Mouse (Mus musculus) right cerebral cortex, postnatal 4 days (tissue): ENCODE measurements around the gene Ifnar1.
"Not testable (repeated sequence)": the region's sequence is repeated elsewhere in the genome, so short reads cannot be mapped to it uniquely, and the experiment has no call there.

Experiments used
- DNase-seq: peaks from one replicate; pipeline ENCODE4 v3.0.0-alpha.2; 2022

Ifnar1 gene

GRCm38 (mm10) chr16:91512161-91512787 is 27.2 kb downstream of the Ifnar1 start:
- peak; percentile 84 for DNase-seq

- no peak for DNase-seq
These were observed 28.1 kb downstream of the Ifnar1 start for GRCm38 (mm10) chr16:91513099-91513498.

- DNase-seq = no peak
These were observed 32.0 kb downstream of the Ifnar1 start for GRCm38 (mm10) chr16:91517020-91517419.

- no peak for DNase-seq
These were observed 37.0 kb downstream of the Ifnar1 start for GRCm38 (mm10) chr16:91522040-91522439.

DNA sequence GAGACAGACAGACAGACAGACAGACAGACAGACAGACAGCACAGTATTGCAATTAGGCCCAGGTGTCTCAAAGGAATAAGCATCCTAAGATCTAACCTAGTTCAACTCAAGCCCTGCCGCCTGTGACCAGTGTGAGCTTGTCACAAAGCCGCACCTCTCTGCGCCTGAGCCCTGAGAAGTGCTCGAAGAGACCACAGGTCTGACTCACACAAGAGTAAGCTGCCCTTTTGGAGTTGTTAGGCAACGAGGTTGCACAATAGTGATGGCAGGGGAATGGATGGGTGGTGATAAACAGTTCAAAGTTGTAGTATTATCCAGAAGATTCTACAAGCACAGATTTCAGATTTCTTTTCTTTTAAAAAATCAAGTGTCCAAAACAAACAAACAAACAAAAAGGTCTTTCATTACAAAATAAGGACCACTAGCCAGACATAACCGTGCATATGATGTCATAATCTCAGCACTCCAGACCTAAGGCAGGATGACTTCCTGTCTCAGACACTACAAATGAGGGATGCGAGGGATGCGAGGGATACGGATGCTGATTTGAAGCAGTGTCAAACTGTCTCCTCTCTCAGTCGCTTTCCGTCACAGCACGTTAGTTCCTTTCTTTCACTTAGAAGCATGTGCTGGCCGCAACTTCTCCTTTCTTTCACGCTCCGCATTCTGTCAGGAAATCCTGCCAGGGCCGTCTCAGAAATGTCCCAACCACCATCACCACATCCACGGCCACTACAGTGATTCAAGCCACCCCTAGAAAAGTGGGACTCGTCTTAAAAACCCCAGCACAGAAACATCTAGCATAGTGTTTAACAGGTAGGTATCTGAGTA is 37.7 kb downstream of the Ifnar1 start:
- no peak for DNase-seq

GRCm38 (mm10) chr16:91524206-91524605 is 39.2 kb downstream of the Ifnar1 start:
- no peak for DNase-seq

GRCm38 (mm10) chr16:91526274-91526673 is 41.2 kb downstream of the Ifnar1 start:
- no peak for DNase-seq

DNA sequence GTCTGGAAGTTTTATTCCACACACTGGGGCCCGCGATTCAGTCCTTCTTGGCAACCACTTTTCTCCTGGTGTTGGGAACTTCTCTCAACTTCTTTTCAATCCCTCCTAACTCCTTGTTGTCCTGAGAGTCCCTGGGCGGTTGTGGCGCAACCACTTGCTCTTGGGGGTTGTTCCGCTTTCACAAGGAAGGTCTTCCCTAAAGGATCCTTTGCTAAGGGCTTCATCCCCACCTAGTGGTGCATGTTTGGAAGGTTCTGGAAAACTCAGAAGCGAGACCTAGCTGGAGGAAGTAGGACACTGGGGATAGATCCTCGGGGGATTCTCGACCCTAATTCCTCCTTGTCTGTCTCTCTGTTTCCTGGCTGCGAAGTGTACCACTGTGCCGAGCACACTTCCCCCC is 42.0 kb downstream of the Ifnar1 start:
- DNase-seq = no peak

GRCm38 (mm10) chr16:91527500-91527899 is 42.5 kb downstream of the Ifnar1 start:
- no peak for DNase-seq

DNA sequence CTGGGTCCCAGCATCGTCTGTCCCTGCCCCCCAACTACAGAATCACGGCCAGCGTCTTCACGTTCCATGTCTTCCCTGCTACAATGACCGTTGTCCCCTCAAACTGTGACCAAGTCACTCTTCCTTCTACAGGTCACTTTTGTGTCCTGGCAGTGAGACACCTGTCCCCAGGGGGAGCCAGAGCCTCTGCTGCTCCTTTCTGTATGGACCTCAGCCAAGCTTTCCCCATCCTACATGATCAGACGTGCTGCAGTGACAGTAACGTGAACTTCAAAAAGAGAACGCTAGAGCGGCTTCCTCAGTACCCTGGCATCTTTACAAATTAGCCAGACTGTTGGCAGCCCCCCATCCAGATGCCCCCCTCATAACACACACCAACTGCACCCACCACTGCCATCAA is 43.5 kb downstream of the Ifnar1 start:
- no peak for DNase-seq

DNA sequence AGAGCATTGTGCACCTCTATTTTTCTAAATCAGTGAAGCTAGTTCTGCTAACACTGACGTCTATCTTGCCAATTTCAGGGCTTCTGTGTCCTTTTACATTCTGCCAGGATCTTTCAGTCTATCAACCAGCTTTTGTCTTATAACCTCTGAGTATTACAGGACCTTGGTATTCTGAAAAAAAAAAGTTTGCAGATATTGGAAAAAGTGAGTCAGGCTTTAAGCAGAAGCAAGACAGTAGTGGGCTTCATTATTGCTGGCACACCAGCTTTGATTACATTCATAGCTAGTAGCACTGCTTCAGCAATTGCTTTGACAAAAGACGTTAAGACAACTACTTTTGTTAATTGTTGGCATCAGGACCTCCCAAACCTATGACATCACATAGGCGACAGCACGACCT is 45.8 kb downstream of the Ifnar1 start:
- DNase-seq = not testable (repeated sequence)

GRCm38 (mm10) chr16:91531856-91532255 is 46.8 kb downstream of the Ifnar1 start:
- no peak for DNase-seq

DNA sequence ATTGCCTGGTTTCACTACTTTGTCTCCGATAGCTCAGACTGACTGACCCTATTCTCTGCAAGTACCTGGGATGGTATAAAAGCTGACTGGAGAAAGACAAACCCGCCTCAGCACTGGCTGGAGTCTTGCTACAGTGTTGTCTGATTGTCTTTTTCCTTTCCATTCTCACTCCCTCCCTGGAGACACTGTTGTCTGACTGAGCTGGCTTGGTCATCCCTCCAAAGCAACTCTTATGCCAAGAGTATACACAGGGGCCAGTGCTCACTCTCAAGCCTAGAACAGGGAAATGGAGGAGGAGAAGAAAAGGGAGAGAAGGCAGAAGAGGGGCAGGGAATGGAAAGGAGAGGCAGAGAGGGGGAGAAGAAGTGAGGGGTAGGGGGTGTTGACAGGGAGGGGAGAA is 47.4 kb downstream of the Ifnar1 start:
- DNase-seq = no peak

DNA sequence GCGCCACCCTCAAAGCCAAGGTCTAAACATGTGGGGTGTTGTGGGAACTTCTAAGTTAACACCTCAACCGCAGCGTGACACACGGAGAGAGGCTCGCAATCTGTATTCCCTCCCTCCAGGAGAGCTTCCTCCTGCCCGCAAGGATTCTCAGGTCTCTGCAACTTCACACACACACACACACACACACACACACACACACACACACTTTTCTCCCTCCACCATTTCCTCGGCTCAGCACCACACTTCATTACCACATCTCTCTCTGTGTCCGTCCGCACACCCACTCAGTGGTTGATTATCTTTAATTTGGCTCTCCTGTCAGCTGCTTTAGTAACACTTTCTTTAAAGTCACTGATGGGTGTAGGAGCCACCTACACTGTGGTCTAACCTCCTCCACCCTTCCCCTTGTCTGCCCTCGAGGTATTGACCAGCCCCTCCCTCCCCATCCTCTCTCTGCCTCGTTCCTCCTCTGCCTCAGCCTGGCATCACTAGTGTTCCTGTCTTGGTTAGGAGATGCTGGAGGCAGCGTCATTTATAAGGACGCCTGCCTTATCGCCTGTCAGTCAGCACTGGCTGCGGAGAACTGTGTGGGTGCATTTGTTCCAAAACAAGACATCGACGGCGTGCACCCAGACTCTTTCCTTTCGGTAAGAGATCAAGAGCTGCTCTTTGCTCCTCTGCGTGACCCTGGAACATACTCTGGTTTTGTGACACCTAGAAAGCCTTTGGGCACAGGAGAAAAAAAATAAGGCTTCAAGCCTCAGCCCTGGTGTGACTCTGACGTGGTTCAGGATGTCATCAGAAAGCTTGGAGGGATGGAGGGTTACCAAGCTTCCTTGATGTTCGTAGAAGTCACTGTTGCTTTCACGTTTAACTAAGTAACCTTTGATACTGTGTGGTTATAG is 48.3 kb downstream of the Ifnar1 start:
- no peak for DNase-seq

- DNase-seq = peak; percentile 73
These were observed 49.4 kb downstream of the Ifnar1 start for GRCm38 (mm10) chr16:91534477-91534876.

DNA sequence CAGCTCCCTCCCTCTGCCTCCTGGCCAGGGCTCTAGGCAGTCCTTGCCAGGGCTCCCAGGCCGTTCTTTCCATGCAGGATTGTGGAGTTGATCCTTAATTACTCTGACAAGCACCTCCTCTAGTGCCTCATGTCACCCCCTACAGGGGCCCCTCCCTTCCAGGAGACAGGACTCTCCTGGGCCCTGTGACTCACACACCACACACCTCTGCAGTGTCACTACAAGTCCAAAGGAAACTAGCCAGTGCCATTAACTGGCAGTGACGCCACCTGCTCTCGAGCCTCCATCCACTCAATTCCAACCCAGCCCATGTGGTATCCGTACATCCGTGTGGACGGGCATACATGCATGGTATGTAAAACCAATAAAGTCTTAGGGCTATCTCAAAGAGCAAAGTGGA is 49.9 kb downstream of the Ifnar1 start:
- DNase-seq = no peak

GRCm38 (mm10) chr16:91536372-91536771 is 51.3 kb downstream of the Ifnar1 start:
- DNase-seq = no peak

DNA sequence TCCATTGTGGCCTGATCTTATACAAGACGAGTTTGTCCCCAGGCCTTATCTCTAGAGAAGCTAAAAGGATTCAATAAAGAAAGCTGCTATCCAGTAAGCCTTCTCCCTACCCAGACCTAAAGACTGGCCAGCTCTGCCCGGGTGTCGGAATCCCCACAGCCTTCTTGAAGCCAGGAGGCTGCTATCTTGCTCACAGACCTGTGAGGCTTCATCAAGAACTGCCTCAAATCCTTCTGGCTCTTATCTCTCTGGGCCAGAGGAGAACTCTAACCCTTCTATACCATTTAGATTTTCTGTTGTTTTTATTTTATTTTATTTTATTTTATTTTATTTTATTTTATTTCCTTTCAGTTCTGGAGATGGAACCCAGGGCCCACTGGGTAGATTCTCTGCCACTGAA is 52.0 kb downstream of the Ifnar1 start:
- DNase-seq = no peak

DNA sequence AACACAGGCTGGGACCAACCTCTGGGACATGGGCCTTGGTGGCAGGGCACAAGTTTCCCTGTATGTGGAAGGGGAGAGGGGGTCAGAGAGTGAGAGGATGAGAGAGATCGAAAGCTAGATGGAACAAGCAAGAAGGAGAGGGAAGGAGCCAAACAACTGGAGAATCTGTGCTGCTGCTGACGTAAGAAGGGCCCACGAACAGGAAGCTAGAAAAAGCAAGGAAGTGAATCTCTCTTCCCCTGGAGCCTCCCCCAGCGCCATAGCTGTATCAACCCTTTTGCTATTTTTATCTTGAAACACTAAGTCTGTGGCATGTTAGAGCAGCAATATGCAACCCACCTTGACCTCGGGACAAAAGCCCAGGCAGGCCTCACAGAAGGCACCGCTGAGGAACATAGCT is 53.0 kb downstream of the Ifnar1 start:
- DNase-seq = no peak

DNA sequence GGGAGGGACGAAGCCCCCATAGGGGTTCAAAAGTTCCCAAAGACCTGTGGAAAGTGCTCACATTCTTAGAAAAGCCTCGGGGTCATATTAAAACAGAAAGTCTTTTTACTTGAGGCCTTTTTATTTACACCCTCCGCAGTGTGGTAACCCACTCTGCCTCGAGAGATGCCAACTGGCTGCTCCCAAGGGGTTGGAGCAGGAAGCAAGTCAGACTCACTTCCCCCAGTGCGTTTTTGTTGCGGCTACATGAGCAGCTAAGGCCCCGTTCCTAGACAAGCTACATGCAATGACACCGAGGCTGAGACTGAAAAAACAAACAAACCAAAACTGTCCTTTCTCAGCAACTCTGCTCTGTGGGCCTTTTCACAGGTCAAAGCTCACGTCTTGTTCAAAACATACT is 53.5 kb downstream of the Ifnar1 start:
- DNase-seq = no peak

- DNase-seq = peak; percentile 56
These were observed 56.6 kb downstream of the Ifnar1 start for GRCm38 (mm10) chr16:91541573-91542081.

- no peak for DNase-seq
These were observed 58.6 kb downstream of the Ifnar1 start for GRCm38 (mm10) chr16:91543619-91544018.

- no peak for DNase-seq
These were observed 60.7 kb downstream of the Ifnar1 start for GRCm38 (mm10) chr16:91545597-91546281.
